Mouse (Mus musculus) embryo, embryonic 11.5 days (tissue): Measurements from ENCODE around the gene Olfr165.
"Not testable (repeated sequence)": the region's sequence is repeated elsewhere in the genome, so short reads cannot be mapped to it uniquely, and the experiment has no call there.

ENCODE experiments used
- DNase-seq: peaks from one replicate; pipeline ENCODE4 v3.0.0-alpha.2; 2012; ENCODE audit warnings: low read depth, low spot score

Olfr165 gene

DNA sequence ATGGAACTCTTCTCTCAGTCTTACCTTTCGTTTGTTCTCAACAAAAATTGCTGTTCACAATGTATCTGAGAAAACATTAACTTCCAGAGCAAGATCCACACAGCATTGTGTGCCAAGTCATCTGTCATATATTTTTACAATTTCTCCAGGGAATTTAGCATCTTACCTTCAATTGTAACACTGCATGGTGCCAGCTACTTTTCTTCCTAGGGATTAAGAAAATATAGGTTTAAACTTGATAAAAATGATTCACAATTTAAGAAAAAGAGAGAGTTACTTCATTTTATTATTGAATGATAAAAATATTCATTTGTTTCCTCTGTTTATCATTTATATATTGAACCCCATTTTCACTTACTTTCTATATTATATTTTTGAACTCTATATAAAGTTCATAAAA, at the start of gene Olfr165:
Gene Olfr165 (minus strand): TSS at position 101 of the 400 bp plus-strand sequence.
- DNase-seq, result no peak

DNA sequence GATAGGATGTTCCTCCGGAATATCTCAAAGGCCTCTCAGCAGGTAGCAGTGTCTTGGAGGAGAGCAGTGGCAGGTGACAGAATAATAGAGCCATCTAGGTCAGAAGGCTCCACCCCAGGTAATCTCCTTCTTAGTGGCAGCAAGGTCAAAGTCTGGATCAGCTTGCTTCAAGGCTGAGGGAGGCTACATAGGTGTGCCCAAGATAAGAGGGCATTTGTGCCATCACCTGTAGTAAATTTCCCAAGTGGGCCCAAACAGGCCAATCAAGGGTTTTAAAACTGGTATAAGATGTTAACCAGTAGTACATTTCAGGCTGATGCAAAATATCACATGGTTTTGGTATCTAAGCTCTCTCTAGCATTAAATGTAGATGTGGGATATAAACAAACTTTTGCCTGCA, 41.4 kb upstream of the Olfr165 start:
- no peak for DNase-seq

DNA sequence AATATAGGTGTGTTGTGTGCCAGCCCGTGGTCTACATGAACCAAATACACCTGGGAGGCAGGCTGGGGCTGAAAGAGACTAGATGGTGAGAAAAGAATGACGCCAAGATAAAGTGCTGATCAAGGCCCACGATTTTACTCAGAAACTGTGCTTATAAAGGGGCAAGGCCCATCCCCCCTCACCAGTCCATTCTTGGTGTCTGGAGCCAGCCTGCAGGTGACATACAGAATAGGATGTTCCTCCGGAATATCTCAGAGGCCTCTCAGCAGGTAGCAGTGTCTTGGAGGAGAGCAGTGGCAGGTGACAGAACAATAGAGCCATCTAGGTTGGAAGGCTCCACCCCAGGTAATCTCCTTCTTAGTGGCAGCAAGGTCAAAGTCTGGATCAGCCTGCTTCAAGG, 35.8 kb upstream of the Olfr165 start:
- DNase-seq, result not testable (repeated sequence)

DNA sequence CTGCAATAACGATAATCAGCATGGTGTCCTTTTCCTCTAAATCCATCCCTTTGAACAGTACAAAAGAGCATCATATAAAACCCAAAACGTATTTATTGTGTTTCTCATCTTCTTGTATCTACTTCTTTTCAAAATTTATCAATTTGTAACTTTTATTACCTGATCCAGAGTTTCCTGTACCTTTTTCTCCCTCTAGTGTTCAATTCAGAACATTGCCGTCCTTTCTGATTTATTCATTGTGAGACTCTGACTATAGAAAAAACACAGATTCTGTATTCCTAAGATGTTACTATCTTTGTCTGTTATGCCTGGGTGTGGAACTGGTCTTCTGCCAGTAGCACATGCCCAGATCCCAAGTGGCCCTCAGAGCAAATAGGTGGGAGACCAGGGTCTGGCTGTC, 35.0 kb downstream of the Olfr165 start:
- no peak for DNase-seq
